Mouse (Mus musculus) small intestine, adult 2 months (tissue): Measurements from ENCODE around the gene Acot11.

ENCODE experiments used
- CTCF ChIP-seq: fragments of 200-500 bp; IDR thresholded peaks from 2 replicates; pipeline ENCODE4 v1.5.1; 2012; ENCODE audit warnings: low read depth, mild to moderate bottlenecking, control low read depth, inconsistent platforms, low read length, moderate library complexity, mixed read lengths; ENCODE audit not compliant: insufficient replicate concordance, insufficient read length; ENCODE audit errors: extremely low read depth
- POLR2A ChIP-seq: fragments of 200-500 bp; IDR thresholded peaks from 2 replicates; pipeline ENCODE4 v1.6.1; 2012; ENCODE audit warnings: low read depth, mild to moderate bottlenecking, control low read depth, inconsistent platforms, low read length, moderate library complexity

GRCm38 (mm10) chr4:106700798-106701197 is 104.0 kb downstream of the Acot11 start:
- no peak for TF ChIP-seq CTCF
- no peak for TF ChIP-seq POLR2A
